ENCODE assay signal across 8 mouse cellular contexts in the genomic region with DNA sequence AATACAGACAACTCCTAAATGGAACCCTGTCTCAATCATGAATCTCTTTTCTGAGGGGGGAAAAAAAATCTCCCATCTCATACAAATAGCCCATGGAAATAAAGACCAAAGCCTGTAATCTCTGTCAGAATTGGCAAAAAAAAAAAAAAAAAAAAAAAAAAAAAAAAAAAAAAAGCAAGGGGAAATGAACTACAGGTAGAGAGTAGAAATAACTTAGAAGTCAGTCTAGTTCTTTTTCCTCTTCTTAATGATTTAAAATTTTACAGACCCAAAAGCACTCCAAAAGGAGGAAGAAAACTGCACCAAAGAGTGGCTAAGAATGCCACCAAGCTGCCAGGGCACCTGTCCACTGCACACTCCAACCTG. TPM values are rescaled to one million over a fixed set of nuclear protein-coding genes. Genes with fewer than 3 reads are reported as not detected.
A peak's percentile ranks its signal among the peaks of the same experiment; 100 is the strongest.
DNase-seq lines count a peak whose midpoint lies in the region; ATAC-seq and TF ChIP-seq lines count a peak whose summit lies in the region.

No protein-coding gene starts in this region.

- H3K27ac ChIP-seq in heart, embryonic 11.5 days (ENCODE audit: low read depth, low read length): no peak overlapping the region
- no peak overlapping the region for H3K27ac ChIP-seq in forebrain, embryonic 15.5 days (replicated peaks)
- peak overlapping the region; percentile 56 for H3K27ac ChIP-seq in liver, embryonic 16.5 days (ENCODE audit: low read length)

- peak overlapping the region; percentile 100 for H3K4me2 ChIP-seq in heart, embryonic 11.5 days
- peak overlapping the region; percentile 85 for H3K4me2 ChIP-seq in forebrain, embryonic 15.5 days (replicated peaks)
- H3K4me2 ChIP-seq in liver, embryonic 16.5 days (ENCODE audit: low read depth, low read length): peak overlapping the region; percentile 94

- no peak for ATAC-seq in heart, embryonic 11.5 days (replicated peaks; ENCODE audit: insufficient number of reproducible peaks, low FRiP score, low TSS enrichment)
- ATAC-seq in forebrain, embryonic 15.5 days (replicated peaks): no peak
- no peak for ATAC-seq in liver, embryonic 16.5 days (ENCODE audit: low read depth)

- H3K4me1 ChIP-seq in heart, embryonic 11.5 days (ENCODE audit: control insufficient read depth, insufficient read depth, low read length): no peaks in the 10 kb centered on the region
- peaks cover 8% of the 10 kb centered on the region for H3K4me1 ChIP-seq in forebrain, embryonic 15.5 days
- no peaks in the 10 kb centered on the region; the same call in 1 of the 2 replicates for H3K4me1 ChIP-seq in liver, embryonic 16.5 days (ENCODE audit: control insufficient read depth, low read depth, low read length)

- no peak for TF ChIP-seq CTCF in C2C12 (IDR thresholded peaks at IDR 0.05; ENCODE audit: control insufficient read depth, insufficient read depth, insufficient read length)

- no peak for DNase-seq in heart, postnatal 36 days
- no peak for DNase-seq in frontal cortex, postnatal 25 days (ENCODE audit: low spot score in 2 of 2)
- no peak for DNase-seq in thymus, postnatal 4 days
- no peak for DNase-seq in embryo, embryonic 10 days (ENCODE audit: low spot score)

- peak overlapping the region; percentile 14 for H3ac ChIP-seq in C2C12 (ENCODE audit: control insufficient read depth, insufficient read length, low read depth)

- no peak overlapping the region for H3K9ac ChIP-seq in heart, embryonic 11.5 days (ENCODE audit: low read depth, low read length)
- no peak overlapping the region for H3K9ac ChIP-seq in forebrain, embryonic 15.5 days (replicated peaks)
- peak overlapping the region; percentile 66 for H3K9ac ChIP-seq in liver, embryonic 16.5 days (ENCODE audit: low read depth, low read length)

- peaks cover 45% of the 10 kb centered on the region for H3K79me3 ChIP-seq in C2C12 (ENCODE audit: low read depth)

- peak overlapping the region; percentile 73 for H3K4me3 ChIP-seq in heart, embryonic 11.5 days (ENCODE audit: low read depth, low read length)
- peak overlapping the region; percentile 63 for H3K4me3 ChIP-seq in C2C12 (ENCODE audit: insufficient read depth, poor library complexity, severe bottlenecking)
- H3K4me3 ChIP-seq in forebrain, embryonic 15.5 days: peak overlapping the region; percentile 73
- peak overlapping the region; percentile 74 for H3K4me3 ChIP-seq in liver, embryonic 16.5 days (ENCODE audit: low read depth, low read length)

- no peaks in the 10 kb centered on the region for H3K36me3 ChIP-seq in heart, embryonic 11.5 days (ENCODE audit: control insufficient read depth, insufficient read depth, low read length)
- peaks cover 3% of the 10 kb centered on the region for H3K36me3 ChIP-seq in C2C12 (ENCODE audit: control insufficient read depth, insufficient read depth)
- no peaks in the 10 kb centered on the region for H3K36me3 ChIP-seq in forebrain, embryonic 15.5 days
- H3K36me3 ChIP-seq in liver, embryonic 16.5 days (ENCODE audit: control insufficient read depth, insufficient read depth): no peaks in the 10 kb centered on the region

- intact Hi-C loops in heart, postnatal 36 days (cut with DNase I): loop anchor here (2.0 to 10.0 kb wide), 4 partner anchors 71 to 351 kb away; no protein-coding TSS in a partner anchor

- H3K9me3 ChIP-seq in heart, embryonic 11.5 days (replicated peaks; ENCODE audit: control insufficient read depth, low read length): no peaks in the 10 kb centered on the region
- no peaks in the 10 kb centered on the region for H3K9me3 ChIP-seq in forebrain, embryonic 15.5 days
- no peaks in the 10 kb centered on the region for H3K9me3 ChIP-seq in liver, embryonic 16.5 days (replicated peaks; ENCODE audit: control insufficient read depth, low read length)

- 0 out of 2 replicates have a peak, but pooled peaks cover 7% of the 10 kb centered on the region for H3K27me3 ChIP-seq in heart, embryonic 11.5 days (ENCODE audit: control insufficient read depth, insufficient read depth, low read length)
- H3K27me3 ChIP-seq in C2C12 (ENCODE audit: control insufficient read depth, insufficient read depth, insufficient read length): no peaks in the 10 kb centered on the region
- no peaks in the 10 kb centered on the region for H3K27me3 ChIP-seq in forebrain, embryonic 15.5 days
- H3K27me3 ChIP-seq in liver, embryonic 16.5 days (ENCODE audit: control insufficient read depth, insufficient read depth, low read depth, low read length): peaks cover 4% of the 10 kb centered on the region

- H3K79me2 ChIP-seq in C2C12 (ENCODE audit: control insufficient read depth, insufficient read depth): peaks cover 62% of the 10 kb centered on the region

TF ChIP-seq in C2C12, 6 proteins besides CTCF, POLR2A, EP300 and RAD21:
- TF ChIP-seq FOSL1 (IDR thresholded peaks at IDR 0.05; ENCODE audit: insufficient read depth, low read length, poor library complexity, severe bottlenecking): no peak
- TF ChIP-seq USF1 (IDR thresholded peaks at IDR 0.05; ENCODE audit: low read depth): no peak
- no peak for TF ChIP-seq MYOD1 (IDR thresholded peaks at IDR 0.05; ENCODE audit: control insufficient read depth, insufficient read length, low read depth)
- TF ChIP-seq MYOG (IDR thresholded peaks at IDR 0.05; ENCODE audit: control insufficient read depth, extremely low read depth, insufficient read length): no peak
- TF ChIP-seq MAX (IDR thresholded peaks at IDR 0.05): no peak
- TF ChIP-seq CEBPB (IDR thresholded peaks at IDR 0.05; ENCODE audit: low read depth): no peak

RNA-seq across cellular contexts. Expression of gene Ahr, which starts 1.1 kb away (rescaled TPM):
- polyA plus RNA-seq in heart, embryonic 11.5 days (2014; fragmentation: Nextera tagmentation; extraction: Ambion mirVana): 1.8 and 2.2 TPM in 2 replicates
- 1 to 10 TPM; 5.2 to 6.4 TPM for total RNA-seq in heart, postnatal 36 days (2021)
- polyA plus RNA-seq in C2C12 (2012; fragmentation: generic; extraction: Trizol): 2.3 TPM
- 1.6 and 1.7 TPM in 2 replicates for polyA plus RNA-seq in forebrain, embryonic 15.5 days (2015; fragmentation: Nextera tagmentation; extraction: Ambion mirVana)
- polyA plus RNA-seq in liver, embryonic 16.5 days (2015; fragmentation: Nextera tagmentation; extraction: Ambion mirVana): 3.8 and 4.1 TPM in 2 replicates
